Mouse (Mus musculus) embryo, embryonic 9.5 days (tissue): ENCODE measurements around the gene Spo11.

Source experiments
- DNase-seq: peaks from one replicate; pipeline ENCODE4 v3.0.0-alpha.2; 2017; ENCODE audit errors: extremely low spot score

The Spo11 gene

GRCm38 (mm10) chr2:172977409-172978130 lies at the start of gene Spo11:
TSS of gene Spo11 (plus strand) at chr2:172977700.
- DNase-seq, result peak; percentile 40

- no peak for DNase-seq
These were observed 47.5 kb upstream of the Spo11 start for GRCm38 (mm10) chr2:172929905-172930436.

GRCm38 (mm10) chr2:172931137-172931898 lies 46.2 kb upstream of the Spo11 start:
- DNase-seq, result no peak

GRCm38 (mm10) chr2:172933631-172934419 lies 43.7 kb upstream of the Spo11 start:
- peak; percentile 58 for DNase-seq

GRCm38 (mm10) chr2:172934420-172934788 lies 43.1 kb upstream of the Spo11 start:
- DNase-seq, result no peak

GRCm38 (mm10) chr2:172934891-172935740 lies 42.4 kb upstream of the Spo11 start:
- peak; percentile 75 for DNase-seq

- no peak for DNase-seq
These were observed 41.5 kb upstream of the Spo11 start for GRCm38 (mm10) chr2:172935776-172936562.

- no peak for DNase-seq
These were observed 40.7 kb upstream of the Spo11 start for GRCm38 (mm10) chr2:172936844-172937243.

GRCm38 (mm10) chr2:172937326-172938190 lies 39.9 kb upstream of the Spo11 start:
- no peak for DNase-seq

- DNase-seq, result peak; percentile 63
These were observed 38.5 kb upstream of the Spo11 start for GRCm38 (mm10) chr2:172938761-172939638.

- no peak for DNase-seq
These were observed 37.9 kb upstream of the Spo11 start for GRCm38 (mm10) chr2:172939639-172940002.

GRCm38 (mm10) chr2:172940003-172940798 lies 37.3 kb upstream of the Spo11 start, which contains the start of gene Bmp7:
TSS of gene Bmp7 (minus strand) at chr2:172940321.
- peak; percentile 89 for DNase-seq

GRCm38 (mm10) chr2:172940799-172941163 lies 36.7 kb upstream of the Spo11 start:
- no peak for DNase-seq

GRCm38 (mm10) chr2:172949051-172949450 lies 28.4 kb upstream of the Spo11 start:
- no peak for DNase-seq

- no peak for DNase-seq
These were observed 27.3 kb upstream of the Spo11 start for GRCm38 (mm10) chr2:172950119-172950676.

GRCm38 (mm10) chr2:172950722-172951121 lies 26.8 kb upstream of the Spo11 start:
- no peak for DNase-seq

GRCm38 (mm10) chr2:172951976-172952375 lies 25.5 kb upstream of the Spo11 start:
- no peak for DNase-seq
